Mouse (Mus musculus): Measurements from ENCODE around the gene Hist1h2ad.
A peak's percentile ranks its signal among the peaks of the same experiment; 100 is the strongest.

The Hist1h2ad gene

DNA sequence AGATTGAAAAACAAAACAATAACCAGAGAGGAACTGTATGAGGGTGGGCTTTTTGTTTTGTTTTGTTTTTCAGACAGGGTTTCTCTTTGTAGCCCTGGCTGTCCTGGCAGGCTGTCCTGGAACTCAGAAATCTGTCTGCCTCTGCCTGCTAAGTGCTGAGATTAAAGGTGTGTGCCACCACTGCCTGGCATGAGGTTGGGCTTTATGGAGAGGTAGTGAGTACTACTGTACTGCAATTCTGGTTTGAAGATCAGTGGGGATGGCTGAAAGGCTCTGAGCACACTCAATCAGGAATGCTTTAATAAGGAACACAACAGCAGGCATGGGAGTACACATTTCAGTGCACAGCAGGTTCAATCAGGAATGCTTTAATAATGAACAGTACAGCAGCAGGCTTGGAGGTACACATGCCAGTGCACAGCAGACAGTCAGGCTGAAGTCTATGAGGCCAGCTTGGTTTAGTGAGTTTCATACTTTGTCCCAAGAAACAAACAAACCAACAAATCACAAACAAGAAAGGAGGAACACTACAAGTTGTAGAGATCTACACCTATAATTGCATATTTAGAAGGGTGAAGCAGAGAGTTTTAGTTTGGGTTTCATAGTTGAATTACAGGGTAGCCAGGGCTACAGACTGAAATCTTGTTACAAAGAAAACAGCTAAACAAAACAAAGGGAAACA lies 9.3 kb downstream of the Hist1h2ad start:
- DNase-seq (ENCODE audit: low read depth, low spot score) = no peak

DNA sequence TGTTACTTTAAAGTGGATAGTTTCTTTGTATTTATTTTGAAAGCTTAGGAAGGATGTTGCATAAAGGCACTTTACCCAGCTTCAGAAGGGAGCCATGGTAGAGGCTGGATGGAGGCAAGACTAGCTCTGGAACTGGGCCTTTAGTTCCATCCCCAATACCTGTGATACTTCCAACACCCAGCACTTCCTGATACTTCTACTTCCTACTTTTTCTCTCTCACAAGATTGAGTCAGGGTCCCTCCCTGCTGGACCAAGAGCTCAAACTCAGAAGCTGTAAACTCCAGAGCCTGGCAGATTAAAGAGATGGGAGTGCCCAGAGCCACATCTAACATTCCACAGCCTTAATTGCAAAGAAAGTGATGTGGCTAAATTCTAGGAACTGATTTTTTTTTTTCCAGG lies 10.2 kb downstream of the Hist1h2ad start:
- DNase-seq (ENCODE audit: low read depth, low spot score) = peak; percentile 54

DNA sequence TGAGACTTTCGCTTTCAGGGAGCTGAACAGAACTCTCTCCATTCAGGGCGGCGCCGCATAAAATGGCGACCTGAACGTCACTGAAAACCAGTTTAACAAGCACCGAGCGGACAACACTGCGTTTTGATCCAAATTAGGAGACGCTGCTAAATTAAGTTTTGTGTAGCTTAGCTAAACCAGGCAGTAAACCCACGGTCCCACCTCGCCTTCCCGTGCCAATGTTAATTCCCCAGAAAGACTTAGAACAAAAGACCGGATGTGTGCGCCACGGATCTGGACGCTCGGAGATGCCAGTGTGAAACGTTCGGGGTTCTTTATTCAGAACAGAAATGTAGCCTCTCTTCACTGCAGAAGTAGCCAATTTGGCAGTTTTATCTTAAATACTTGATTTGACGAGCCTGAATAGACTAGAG lies 10.9 kb downstream of the Hist1h2ad start:
- peak; percentile 88 for DNase-seq (ENCODE audit: low read depth, low spot score)

DNA sequence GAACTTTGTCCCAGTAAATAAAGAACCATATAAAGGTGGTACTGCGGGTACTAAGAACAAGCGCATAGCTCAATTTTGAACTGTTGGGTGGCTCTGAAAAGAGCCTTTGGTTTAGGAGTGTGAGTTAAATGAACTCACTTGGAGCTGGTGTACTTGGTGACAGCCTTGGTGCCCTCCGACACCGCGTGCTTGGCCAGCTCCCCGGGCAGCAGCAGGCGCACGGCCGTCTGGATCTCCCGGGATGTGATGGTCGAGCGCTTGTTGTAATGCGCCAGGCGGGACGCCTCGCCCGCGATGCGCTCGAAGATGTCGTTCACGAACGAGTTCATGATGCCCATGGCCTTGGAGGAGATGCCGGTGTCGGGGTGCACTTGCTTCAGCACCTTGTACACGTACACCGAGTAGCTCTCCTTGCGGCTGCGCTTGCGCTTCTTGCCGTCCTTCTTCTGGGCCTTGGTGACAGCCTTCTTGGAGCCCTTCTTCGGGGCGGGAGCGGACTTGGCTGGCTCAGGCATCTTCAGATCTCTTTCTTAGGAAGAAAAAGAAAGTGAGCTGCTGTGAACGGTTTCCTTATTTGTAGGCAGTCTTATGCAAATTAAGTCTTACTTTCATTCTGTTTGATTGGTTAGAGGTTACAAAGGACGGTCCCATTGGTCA lies 11.4 kb downstream of the Hist1h2ad start:
- DNase-seq (ENCODE audit: low read depth, low spot score) = peak; percentile 96

DNA sequence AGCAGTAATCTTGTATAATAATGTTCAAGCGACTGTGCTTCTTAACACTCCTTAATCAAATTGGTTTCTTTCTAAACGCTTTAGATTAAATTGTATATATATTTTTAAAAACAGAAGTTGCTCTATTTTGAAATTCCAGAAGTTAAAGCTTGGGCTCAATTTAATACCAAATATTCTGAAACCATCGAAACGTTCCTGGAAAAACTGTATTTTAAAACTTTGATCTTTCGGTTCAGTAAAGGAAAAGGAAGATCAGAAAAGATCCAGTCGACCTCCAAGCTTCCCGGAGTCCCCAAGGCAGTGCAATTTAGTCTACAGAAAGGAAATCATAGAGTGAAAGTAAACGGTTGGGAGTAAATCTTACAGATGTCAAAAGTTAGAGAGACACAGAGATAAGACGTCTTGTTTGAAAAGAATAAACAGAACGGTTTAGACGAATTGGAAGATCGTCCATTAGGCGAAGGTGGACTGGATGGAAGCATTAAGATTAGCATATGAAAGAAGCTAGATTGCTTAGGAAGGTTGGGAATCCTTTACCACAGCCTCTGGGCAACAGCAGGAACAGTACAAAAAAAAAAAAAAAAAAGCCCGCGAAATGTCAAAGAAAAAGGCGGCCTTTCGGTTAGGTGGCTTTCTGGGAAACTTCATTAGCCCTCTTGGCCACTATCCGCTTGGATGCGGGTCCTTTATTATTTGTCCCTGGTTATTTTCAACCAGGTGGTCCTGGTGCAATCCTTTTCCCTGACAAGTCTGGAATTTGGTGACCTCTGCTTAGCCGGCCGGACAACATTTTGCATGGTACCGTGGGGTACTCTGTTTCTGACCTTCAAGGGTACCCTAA lies 12.1 kb downstream of the Hist1h2ad start:
- DNase-seq (ENCODE audit: low read depth, low spot score) = peak; percentile 89

DNA sequence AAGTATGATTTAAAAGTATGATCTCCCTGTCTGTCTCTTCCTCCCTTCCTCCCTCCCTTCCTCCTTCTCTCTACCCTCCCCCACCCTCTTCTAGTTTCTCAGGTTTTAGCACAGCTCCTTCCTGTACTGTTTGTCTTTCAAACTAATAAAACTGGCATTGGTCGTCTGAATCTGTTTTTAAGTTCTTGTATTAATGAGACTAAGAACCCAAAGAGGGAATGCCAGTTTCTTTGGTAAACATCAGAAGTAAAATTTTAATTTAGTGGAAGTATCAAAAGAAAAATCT lies 12.7 kb downstream of the Hist1h2ad start:
- DNase-seq (ENCODE audit: low read depth, low spot score) = no peak

DNA sequence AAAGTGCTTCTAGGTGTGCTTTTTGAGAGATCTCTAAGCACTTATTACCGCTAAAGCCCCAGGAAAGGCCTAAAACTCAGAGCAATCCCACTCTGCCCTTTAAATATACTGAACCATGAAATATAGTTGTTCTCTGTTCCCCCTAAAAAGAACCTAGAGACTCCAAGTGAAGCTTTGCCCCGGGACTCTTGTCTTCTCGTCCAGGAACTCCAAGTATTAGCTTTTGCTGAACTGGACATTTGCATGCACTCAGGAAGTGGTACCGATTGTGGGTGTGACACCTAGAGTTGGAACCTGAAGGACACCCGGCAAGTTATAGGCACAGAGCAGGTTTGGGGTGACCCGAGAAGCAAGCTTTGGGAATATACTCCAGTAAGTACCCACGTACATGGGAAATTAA lies 17.0 kb downstream of the Hist1h2ad start:
- no peak for DNase-seq (ENCODE audit: low read depth, low spot score)

DNA sequence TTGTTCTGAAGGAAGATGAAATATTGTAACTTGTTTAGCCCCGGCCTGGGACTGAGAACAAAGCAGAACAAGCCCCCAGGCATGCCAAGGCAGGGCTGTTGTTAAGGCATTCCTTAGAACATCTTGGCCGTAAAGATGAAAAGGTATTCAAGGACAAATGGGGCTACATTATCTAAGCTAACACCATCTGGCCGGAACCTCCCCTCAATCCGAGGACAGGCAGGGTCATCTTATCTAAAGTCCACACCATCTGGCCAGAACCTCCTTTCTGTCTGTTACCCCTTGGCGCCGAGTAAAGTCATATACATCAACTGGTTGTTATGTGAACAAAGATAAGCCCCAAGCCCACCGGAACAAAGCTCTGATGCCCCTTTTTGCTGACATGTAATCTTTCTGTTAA lies 17.7 kb downstream of the Hist1h2ad start:
- DNase-seq (ENCODE audit: low read depth, low spot score) = peak; percentile 58

DNA sequence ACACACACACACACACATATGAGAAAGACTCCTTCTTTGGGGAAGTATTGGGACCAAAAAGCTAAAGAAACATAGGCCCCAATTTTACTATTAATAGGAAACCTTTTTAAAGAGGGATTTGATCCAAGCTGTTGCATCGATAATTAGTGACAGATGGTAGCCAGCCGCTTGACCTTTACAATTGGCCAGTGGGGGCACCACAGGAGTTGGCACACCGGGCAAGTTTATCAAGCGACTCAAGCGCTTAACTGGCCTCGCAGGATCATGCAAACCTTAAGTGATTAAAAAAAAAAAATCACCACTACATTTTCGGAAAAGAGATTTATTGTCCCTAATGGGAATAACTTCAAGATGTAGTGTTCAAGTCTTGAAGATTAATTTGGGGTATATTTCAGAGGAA lies 18.4 kb downstream of the Hist1h2ad start:
- DNase-seq (ENCODE audit: low read depth, low spot score) = no peak

DNA sequence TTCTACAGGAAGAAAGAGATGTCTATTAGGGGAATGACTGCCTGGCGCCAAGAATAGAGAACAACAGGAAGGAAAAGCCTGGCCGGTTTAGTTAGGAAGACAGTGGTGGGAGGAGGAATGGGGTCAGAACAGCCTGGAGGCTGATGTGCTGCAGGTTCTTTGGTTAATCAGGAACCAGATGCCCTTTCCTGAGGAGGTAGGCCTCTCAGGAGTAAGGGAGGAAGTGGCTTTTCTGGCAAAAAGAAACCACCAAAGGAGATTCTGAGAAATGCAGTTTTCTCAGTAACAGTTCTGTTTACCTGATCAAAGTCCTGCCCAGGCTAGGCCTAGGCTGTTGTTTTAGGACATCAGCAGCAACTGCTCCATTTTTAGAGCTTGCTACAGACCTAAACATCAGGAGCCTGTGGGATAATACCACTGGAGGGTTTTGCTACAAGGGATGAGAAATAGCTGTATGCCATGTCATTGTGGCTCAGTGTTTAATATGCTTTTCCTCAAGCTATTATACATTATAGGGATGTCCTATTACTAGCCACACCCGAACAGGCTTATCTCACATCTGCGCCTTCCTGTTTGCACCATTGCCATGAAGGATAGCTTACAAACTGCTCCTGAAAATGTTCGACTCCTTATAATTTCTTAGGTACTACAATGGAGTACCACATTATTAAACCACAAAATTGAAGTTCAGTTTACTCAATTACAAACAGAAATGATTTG lies 19.0 kb downstream of the Hist1h2ad start:
- no peak for DNase-seq (ENCODE audit: low read depth, low spot score)

DNA sequence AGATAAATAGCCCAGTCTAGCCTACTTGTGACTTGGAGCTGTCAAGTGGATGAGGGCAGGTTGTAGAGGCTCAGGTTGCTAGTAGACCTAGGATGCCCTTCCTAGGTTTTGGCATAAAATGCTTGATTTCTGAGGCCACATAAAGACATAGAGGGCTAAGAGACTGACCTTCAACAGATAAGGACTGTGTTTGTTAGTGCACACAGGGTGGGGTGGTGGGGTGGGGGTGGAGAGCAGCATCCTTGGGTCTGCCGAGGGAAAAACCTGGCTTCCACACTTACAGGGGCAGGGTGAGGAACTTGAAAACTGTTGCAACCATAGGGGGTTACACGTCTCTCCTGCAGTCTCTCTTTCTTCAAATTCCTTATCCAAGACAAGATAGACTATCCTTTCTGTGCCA lies 21.0 kb downstream of the Hist1h2ad start:
- peak; percentile 38 for DNase-seq (ENCODE audit: low read depth, low spot score)

DNA sequence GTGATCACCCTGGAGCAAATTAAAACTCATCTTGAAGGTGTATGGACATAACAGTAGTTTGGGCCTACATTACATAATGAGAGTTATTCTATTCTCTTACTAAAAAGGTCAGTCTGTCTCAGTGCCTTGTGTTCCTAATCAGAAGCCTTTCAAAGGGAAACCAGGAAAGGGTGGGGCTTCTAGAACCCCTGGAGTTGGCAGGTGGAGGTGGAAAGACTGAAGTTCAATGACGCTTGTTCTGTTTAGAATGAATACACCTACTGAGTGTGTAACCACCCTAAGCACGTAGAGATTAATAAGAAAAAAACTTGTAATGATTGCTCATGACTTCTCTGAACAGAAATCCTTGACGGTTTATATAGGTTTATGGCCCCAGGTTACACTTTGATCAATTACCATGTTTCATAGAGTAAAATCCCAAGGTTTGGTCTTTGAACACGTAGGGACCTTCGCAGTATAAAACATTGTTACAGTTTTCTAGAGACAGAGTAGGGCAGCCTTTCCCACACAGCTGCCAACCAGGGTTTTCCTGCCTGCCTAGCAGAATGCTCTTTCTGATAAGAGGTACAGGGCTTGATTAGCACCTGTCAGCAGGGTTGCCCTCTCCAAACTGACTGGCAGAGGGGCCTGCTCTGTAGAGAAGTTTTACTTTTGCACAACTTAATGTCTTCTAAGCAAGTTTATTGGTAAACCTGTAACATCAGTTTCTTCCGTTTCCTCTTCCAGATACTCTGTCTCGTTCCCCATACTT lies 21.6 kb downstream of the Hist1h2ad start:
- DNase-seq (ENCODE audit: low read depth, low spot score) = peak; percentile 77

DNA sequence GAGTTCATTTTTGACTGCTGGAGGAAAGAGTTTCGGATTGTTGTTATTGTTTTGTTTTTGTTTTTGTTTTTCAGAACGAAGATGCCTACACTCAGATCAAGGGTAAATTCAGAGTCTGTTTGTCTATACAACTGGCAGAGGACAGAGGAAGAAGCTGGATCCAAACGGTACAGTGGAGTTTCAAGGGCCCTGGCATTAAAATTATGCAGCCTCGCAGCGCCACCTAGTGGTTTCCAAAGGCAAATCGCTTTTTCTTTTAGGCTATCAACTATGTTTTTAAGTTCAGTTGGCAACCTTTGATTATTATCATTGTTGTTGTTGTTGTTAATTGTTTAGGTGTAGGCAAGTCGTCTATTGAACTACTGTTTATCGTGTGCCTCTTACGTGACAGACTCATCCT lies 23.8 kb downstream of the Hist1h2ad start:
- DNase-seq (ENCODE audit: low read depth, low spot score) = peak; percentile 79

DNA sequence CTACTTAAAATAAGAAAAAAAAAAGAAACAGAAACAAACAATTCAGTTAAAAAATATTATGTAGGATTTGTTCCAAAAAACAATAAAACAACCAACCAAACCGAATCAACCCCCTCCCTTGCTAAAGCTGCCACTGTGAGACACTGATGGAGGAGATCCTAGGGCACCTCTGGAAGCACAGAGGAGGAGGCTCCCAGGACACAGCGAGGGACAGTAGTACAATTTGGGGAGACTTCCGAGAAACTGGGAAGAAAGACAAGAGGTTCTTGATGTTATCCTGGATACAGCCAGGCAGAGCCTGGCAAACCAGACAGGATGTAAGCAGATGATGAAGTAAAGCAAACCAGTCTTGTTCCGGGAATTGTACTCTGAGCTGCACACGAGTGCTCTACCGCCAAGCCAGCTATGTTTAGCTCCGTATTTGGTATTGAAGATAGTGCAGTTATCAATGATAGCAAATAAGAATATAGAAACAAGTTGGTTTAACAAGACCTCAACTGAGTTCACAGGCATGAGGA lies 29.1 kb downstream of the Hist1h2ad start:
- no peak for DNase-seq (ENCODE audit: low read depth, low spot score)

DNA sequence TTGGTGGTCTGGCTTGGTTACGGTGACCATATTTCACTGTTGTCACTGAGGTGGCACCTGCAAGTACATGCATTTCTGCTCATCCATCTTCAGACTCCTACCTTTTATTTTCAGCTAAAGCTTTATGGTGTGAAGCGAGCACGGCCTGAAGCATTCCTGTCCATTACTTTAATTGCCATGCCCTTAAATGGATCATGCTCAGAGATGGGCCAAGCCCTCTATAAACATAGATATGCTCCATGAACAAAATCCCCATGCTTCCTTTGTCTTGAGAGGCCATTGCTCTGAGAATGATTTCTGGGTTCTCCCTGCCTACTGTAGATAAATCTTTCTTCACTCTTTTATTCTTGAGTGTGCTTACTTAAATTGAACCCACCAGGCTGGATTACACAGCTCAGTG lies 30.3 kb downstream of the Hist1h2ad start:
- DNase-seq (ENCODE audit: low read depth, low spot score) = no peak

DNA sequence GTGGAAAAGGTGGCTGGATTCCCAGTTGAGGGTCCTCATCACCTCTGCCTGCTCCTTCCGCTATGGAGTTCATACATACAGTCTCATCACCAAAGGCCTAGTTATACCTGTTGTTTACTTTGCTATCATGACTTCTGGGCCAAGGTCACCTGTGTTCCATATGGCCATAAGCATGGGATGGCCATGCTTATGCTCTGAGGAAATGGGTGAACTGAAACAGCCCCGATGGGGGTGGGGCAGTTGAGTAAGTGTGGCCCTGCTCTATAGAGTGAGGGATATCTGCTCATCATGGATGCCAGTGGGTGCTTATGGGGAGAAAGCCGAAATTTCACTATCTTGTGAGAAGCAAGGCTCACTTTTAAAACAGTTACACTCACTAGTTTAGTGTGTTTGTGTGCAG lies 30.9 kb downstream of the Hist1h2ad start:
- DNase-seq (ENCODE audit: low read depth, low spot score) = no peak

DNA sequence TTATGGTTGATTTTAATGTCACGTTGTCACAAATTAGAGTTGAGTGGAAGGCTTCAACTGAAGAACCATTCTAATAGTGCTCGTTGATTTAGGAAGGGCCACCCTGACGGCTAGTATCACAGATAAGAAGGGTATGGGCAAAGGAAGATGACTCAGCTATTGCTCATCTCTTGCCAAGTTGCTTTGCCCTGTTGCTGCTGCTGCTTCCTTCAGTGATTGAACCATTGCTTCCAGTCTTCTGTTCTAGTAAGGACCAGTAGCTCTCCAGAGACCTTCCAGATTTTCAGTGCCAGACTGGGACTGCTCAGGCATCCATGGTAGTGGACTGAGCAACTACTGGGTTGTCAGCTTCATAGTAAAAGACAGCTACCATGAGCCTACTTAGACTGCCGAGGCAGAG lies 35.0 kb downstream of the Hist1h2ad start:
- no peak for DNase-seq (ENCODE audit: low read depth, low spot score)

DNA sequence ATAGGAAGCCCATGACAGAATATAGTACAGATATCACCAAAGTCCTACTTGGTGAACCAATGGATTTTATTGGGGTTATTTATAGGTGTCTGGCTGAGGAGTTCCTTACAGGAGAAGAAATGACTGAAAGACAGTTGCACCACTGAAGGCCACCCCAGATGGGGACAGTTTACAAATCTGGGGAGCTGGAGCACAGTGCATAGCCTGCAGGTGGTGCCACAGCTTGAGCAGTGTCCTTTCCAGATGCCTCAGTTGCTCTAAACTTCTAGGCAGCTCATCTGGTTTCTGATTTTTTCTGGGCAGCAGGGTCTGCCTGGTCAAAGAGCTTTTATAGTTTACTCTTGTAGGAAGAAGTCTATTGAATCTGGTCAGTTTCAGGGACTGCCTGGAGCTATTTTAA lies 35.7 kb downstream of the Hist1h2ad start:
- DNase-seq (ENCODE audit: low read depth, low spot score) = no peak

DNA sequence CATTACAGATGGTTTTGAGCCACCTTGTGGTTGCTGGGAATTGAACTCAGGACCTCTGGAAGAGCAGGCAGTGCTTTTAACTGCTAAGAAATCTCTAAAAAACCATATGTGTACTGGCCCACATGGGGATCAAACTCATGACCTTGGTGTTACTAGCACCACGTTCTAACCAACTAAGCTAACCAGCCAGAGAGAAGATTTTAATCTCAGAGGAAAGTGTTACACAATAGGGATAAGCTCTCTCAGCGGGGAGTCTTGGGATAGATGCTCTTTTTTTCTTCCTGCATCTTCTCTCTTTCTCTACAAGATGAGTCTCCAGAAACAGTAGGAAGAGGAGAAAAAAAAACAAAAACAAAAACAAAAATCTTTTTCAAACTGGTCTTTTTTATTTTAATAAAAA lies 36.2 kb downstream of the Hist1h2ad start:
- peak; percentile 29 for DNase-seq (ENCODE audit: low read depth, low spot score)

DNA sequence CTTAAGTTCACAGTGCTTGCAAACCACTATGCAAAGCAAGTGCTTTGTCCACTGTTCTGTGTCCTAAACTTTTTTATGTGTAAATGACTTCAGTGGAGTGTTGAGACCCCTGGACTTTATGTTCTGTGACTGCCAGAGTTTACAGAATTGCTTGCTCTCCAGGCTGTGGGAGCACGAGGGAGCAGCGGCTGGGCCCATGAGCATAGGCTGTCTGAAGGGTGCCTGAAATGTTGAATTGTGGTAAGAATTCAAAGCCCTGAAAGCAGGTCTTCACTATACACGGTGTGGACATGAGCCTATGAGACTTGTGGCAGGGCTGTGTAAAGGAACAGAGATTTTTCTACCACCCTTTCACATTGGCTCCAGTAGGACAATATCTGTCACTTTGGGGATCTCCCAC lies 37.5 kb downstream of the Hist1h2ad start:
- no peak for DNase-seq (ENCODE audit: low read depth, low spot score)

DNA sequence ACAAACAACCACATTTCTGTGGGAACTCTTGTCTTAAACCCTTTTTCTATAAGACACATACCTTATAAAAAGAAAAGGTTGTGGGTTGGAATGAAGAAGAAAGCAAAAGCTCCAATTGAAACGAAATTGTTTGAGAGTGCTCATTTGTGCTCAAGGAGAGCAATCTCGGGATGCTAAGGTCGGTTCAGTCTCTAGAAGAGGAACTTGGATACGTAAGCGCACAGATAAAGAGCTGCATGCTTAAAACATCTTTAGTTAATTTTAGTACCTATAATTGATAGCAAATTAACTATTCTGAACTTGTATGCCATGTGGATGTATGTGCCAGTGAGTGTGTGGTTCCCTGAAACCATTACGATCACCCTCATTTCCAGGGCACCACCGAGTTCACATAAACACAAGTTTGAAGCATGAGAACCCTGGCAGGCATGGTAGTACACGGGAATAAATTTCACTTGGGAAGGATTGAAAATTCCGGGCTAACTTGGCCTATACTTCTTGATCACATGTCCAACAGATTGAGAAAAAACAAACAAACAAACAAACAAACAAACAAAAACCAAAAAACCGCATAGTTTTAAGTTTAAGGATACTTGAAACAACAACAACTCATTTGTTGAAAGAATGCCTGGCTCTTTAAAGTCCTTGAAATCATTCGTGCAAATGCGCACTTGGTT lies 46.0 kb downstream of the Hist1h2ad start:
- DNase-seq (ENCODE audit: low read depth, low spot score) = no peak
